Mouse (Mus musculus): ENCODE results near the gene Hist2h2ac.
"Not testable (repeated sequence)": the region's sequence is repeated elsewhere in the genome, so short reads cannot be mapped to it uniquely, and the experiment has no call there.

Gene Hist2h2ac

GRCm38 (mm10) chr3:96222774-96223173 lies 2.1 kb upstream of the Hist2h2ac start:
- peaks cover 50% of the 10 kb centered on the region for H3K4me1 ChIP-seq (replicated peaks; ENCODE audit: low read depth, low read length)
- TF ChIP-seq NANOG (IDR thresholded peaks at IDR 0.05; ENCODE audit: borderline replicate concordance, low read length) (no peak), POU5F1 (IDR thresholded peaks at IDR 0.05; ENCODE audit: borderline replicate concordance, low read length) (no peak), CTCF (conservative IDR thresholded peaks at IDR 0.05; ENCODE audit: low read length) (no peak)
- H3K9me3 ChIP-seq (ENCODE audit: low read length) = no peaks in the 10 kb centered on the region
- H3K27me3 ChIP-seq (ENCODE audit: insufficient read depth, low read length) = peaks cover 12% of the 10 kb centered on the region; the same call in 1 of the 2 replicates
- H3K36me3 ChIP-seq (ENCODE audit: insufficient read depth, low read length) = no peaks in the 10 kb centered on the region
- H3K4me3 ChIP-seq (replicated peaks; ENCODE audit: low read length) = no peak overlapping the region

DNA sequence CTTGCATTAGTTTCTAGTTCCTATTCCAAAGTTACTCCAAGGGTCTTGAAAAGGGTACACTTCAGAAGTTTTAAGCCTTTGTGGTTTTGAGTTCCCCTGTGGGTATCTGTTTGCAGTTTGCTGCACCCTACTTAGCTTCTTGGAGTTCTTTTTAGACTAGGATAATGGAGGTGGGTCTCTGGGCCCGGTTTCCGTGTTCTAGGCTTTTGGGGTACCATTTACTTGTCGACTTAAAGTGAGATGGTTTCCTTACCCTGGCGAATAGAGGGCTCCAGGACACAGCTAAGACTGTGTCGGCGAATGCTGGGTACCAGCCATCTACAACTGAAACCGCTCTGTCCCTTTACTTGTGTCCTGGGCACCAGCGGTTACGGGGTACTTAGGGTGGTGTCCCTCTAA lies 959 bp upstream of the Hist2h2ac start:
- peak overlapping the region; percentile 84 for H3K4me3 ChIP-seq (replicated peaks; ENCODE audit: low read length)
- no peaks in the 10 kb centered on the region for H3K9me3 ChIP-seq (ENCODE audit: low read length)
- TF ChIP-seq CTCF (conservative IDR thresholded peaks at IDR 0.05; ENCODE audit: low read length) = no peak
- TF ChIP-seq NANOG (IDR thresholded peaks at IDR 0.05; ENCODE audit: borderline replicate concordance, low read length) = no peak
- TF ChIP-seq POU5F1 (IDR thresholded peaks at IDR 0.05; ENCODE audit: borderline replicate concordance, low read length) = no peak
- H3K4me1 ChIP-seq (replicated peaks; ENCODE audit: low read depth, low read length) = peaks cover 41% of the 10 kb centered on the region
- H3K27me3 ChIP-seq (ENCODE audit: insufficient read depth, low read length) = peaks cover 12% of the 10 kb centered on the region; the same call in 1 of the 2 replicates
- H3K36me3 ChIP-seq (ENCODE audit: insufficient read depth, low read length) = no peaks in the 10 kb centered on the region

GRCm38 (mm10) chr3:96220131-96220764 lies 432 bp downstream of the Hist2h2ac start:
- Histone ChIP-seq H3K4me1 (replicated peaks; ENCODE audit: low read depth, low read length) (peaks cover 37% of the 10 kb centered on the region), H3K27me3 (ENCODE audit: insufficient read depth, low read length) (peaks cover 12% of the 10 kb centered on the region; the same call in 1 of the 2 replicates), H3K4me3 (replicated peaks; ENCODE audit: low read length) (peak overlapping the region; percentile 84)
- H3K9me3 ChIP-seq (ENCODE audit: low read length); H3K36me3 ChIP-seq (ENCODE audit: insufficient read depth, low read length): not testable (repeated sequence)

DNA sequence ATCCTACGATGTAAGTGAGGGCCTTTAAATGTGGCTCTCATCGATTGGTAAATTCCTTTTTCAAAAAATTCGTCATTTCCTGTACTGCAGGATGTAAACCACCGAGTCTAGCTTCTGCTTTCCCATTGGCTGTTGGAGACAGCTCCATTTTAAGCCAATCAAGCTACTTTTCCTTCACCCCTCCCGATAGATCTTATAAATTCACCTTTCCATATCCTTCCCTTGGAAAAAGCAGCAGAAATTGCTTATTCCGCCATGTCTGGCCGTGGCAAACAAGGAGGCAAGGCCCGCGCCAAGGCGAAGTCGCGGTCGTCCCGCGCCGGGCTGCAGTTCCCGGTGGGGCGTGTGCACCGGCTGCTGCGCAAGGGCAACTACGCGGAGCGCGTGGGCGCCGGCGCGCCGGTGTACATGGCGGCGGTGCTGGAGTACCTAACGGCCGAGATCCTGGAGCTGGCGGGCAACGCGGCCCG lies 984 bp downstream of the Hist2h2ac start, which contains the start of the genes Bola1 and Hist2h2ab:
Gene Bola1 (minus strand): TSS at position 49 of the 470 bp plus-strand sequence.
Gene Hist2h2ab (plus strand): TSS at position 205 of the 470 bp plus-strand sequence.
- Histone ChIP-seq H3K4me3 (replicated peaks; ENCODE audit: low read length) (peak within 1 kb of the TSS; percentile 84), H3K27me3 (ENCODE audit: insufficient read depth, low read length) (peaks cover 12% of the 10 kb centered on the region; the same call in 1 of the 2 replicates), H3K4me1 (replicated peaks; ENCODE audit: low read depth, low read length) (peaks cover 35% of the 10 kb centered on the region), H3K36me3 (ENCODE audit: insufficient read depth, low read length) (no peaks in the 10 kb centered on the region), H3K9me3 (ENCODE audit: low read length) (no peaks in the 10 kb centered on the region)
- TF ChIP-seq NANOG (IDR thresholded peaks at IDR 0.05; ENCODE audit: borderline replicate concordance, low read length) = no peak
- TF ChIP-seq CTCF (conservative IDR thresholded peaks at IDR 0.05; ENCODE audit: low read length) = no peak
- TF ChIP-seq POU5F1 (IDR thresholded peaks at IDR 0.05; ENCODE audit: borderline replicate concordance, low read length) = no peak

- H3K9me3 ChIP-seq (ENCODE audit: low read length) = no peaks in the 10 kb centered on the region
- peak overlapping the region; percentile 84 for H3K4me3 ChIP-seq (replicated peaks; ENCODE audit: low read length)
- H3K4me1 ChIP-seq (replicated peaks; ENCODE audit: low read depth, low read length) = peaks cover 35% of the 10 kb centered on the region
- H3K27me3 ChIP-seq (ENCODE audit: insufficient read depth, low read length) = peaks cover 12% of the 10 kb centered on the region; the same call in 1 of the 2 replicates
- no peaks in the 10 kb centered on the region for H3K36me3 ChIP-seq (ENCODE audit: insufficient read depth, low read length)
- TF ChIP-seq NANOG (IDR thresholded peaks at IDR 0.05; ENCODE audit: borderline replicate concordance, low read length) (no peak), POU5F1 (IDR thresholded peaks at IDR 0.05; ENCODE audit: borderline replicate concordance, low read length) (no peak)
Measured at GRCm38 (mm10) chr3:96219191-96219641, 1.5 kb downstream of the Hist2h2ac start.

- no peaks in the 10 kb centered on the region for H3K36me3 ChIP-seq (ENCODE audit: insufficient read depth, low read length)
- no peak overlapping the region for H3K4me3 ChIP-seq (replicated peaks; ENCODE audit: low read length)
- H3K9me3 ChIP-seq (ENCODE audit: low read length) = no peaks in the 10 kb centered on the region
- peaks cover 15% of the 10 kb centered on the region for H3K27me3 ChIP-seq (ENCODE audit: insufficient read depth, low read length)
- H3K4me1 ChIP-seq (replicated peaks; ENCODE audit: low read depth, low read length) = peaks cover 13% of the 10 kb centered on the region
- TF ChIP-seq POU5F1 (IDR thresholded peaks at IDR 0.05; ENCODE audit: borderline replicate concordance, low read length) = no peak
- TF ChIP-seq CTCF (conservative IDR thresholded peaks at IDR 0.05; ENCODE audit: low read length) = peak; percentile 55
- no peak for TF ChIP-seq NANOG (IDR thresholded peaks at IDR 0.05; ENCODE audit: borderline replicate concordance, low read length)
Measured at GRCm38 (mm10) chr3:96209242-96209641, 11.4 kb downstream of the Hist2h2ac start.

GRCm38 (mm10) chr3:96207819-96208218 lies 12.9 kb downstream of the Hist2h2ac start:
- Histone ChIP-seq H3K4me3 (replicated peaks; ENCODE audit: low read length) (no peak overlapping the region), H3K9me3 (ENCODE audit: low read length) (no peaks in the 10 kb centered on the region), H3K36me3 (ENCODE audit: insufficient read depth, low read length) (no peaks in the 10 kb centered on the region), H3K4me1 (replicated peaks; ENCODE audit: low read depth, low read length) (peaks cover 13% of the 10 kb centered on the region), H3K27me3 (ENCODE audit: insufficient read depth, low read length) (peaks cover 8% of the 10 kb centered on the region; the same call in 1 of the 2 replicates)
- TF ChIP-seq POU5F1 (IDR thresholded peaks at IDR 0.05; ENCODE audit: borderline replicate concordance, low read length) (no peak), NANOG (IDR thresholded peaks at IDR 0.05; ENCODE audit: borderline replicate concordance, low read length) (no peak), CTCF (conservative IDR thresholded peaks at IDR 0.05; ENCODE audit: low read length) (no peak)

GRCm38 (mm10) chr3:96199731-96200130 lies 20.9 kb downstream of the Hist2h2ac start:
- Histone ChIP-seq H3K27me3 (ENCODE audit: insufficient read depth, low read length) (peaks cover 8% of the 10 kb centered on the region; the same call in 1 of the 2 replicates), H3K9me3 (ENCODE audit: low read length) (no peaks in the 10 kb centered on the region), H3K4me3 (replicated peaks; ENCODE audit: low read length) (no peak overlapping the region), H3K4me1 (replicated peaks; ENCODE audit: low read depth, low read length) (peaks cover 34% of the 10 kb centered on the region), H3K36me3 (ENCODE audit: insufficient read depth, low read length) (no peaks in the 10 kb centered on the region)
- TF ChIP-seq POU5F1 (IDR thresholded peaks at IDR 0.05; ENCODE audit: borderline replicate concordance, low read length) = no peak
- TF ChIP-seq NANOG (IDR thresholded peaks at IDR 0.05; ENCODE audit: borderline replicate concordance, low read length) = no peak
- no peak for TF ChIP-seq CTCF (conservative IDR thresholded peaks at IDR 0.05; ENCODE audit: low read length)

DNA sequence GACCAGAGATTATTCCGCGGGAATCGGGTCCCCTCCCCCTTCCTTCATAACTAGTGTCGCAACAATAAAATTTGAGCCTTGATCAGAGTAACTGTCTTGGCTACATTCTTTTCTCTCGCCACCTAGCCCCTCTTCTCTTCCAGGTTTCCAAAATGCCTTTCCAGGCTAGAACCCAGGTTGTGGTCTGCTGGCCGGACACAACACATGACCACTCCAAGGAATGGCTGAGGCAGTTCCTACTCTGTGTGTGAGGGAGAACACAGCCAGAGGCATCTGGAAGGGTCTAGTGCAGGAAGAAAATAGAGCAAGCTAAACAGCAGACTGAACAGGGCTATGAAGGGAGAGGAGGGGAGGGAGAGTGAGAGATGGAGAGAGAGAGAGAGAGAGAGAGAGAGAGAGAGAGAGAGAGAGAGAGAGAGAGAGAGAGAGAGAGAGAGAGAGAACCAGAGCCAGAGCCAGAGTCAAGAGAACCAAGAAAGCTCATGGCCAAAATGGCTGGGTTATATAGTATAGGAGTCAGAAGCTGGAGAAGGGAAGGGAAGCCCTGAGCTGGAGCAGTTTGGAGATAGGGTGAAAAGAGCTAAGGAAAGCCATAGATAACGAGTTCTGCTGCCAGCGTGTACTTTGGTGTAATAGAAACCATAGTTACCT lies 22.0 kb downstream of the Hist2h2ac start:
- H3K4me1 ChIP-seq (replicated peaks; ENCODE audit: low read depth, low read length) = peaks cover 38% of the 10 kb centered on the region
- not testable (repeated sequence) for H3K36me3 ChIP-seq (ENCODE audit: insufficient read depth, low read length); H3K9me3 ChIP-seq (ENCODE audit: low read length)
- H3K4me3 ChIP-seq (replicated peaks; ENCODE audit: low read length) = 0 out of 2 replicates have a peak overlapping the region, but pooled peaks have one; percentile 26
- peaks cover 10% of the 10 kb centered on the region; the same call in 1 of the 2 replicates for H3K27me3 ChIP-seq (ENCODE audit: insufficient read depth, low read length)

Measured in E14TG2a.4 (cell line).